7 mouse cellular contexts compared by ENCODE assay signal in genomic region chr7:116334669-116335038, GRCm38 (mm10). TPM values are rescaled to one million over a fixed set of nuclear protein-coding genes. Genes with fewer than 3 reads are reported as not detected.
DNase-seq lines count a peak whose midpoint lies in the region; ATAC-seq and TF ChIP-seq lines count a peak whose summit lies in the region.

No protein-coding gene starts in this region.

- peak overlapping the region; percentile 66 for H3K4me2 ChIP-seq in neural tube, embryonic 11.5 days (ENCODE audit: low read depth)
- peak overlapping the region; percentile 73 for H3K4me2 ChIP-seq in limb, embryonic 13.5 days (replicated peaks)
- peak overlapping the region; percentile 70 for H3K4me2 ChIP-seq in stomach, embryonic 16.5 days (ENCODE audit: low read depth, low read length)

- peak overlapping the region; percentile 85 for H3K9ac ChIP-seq in neural tube, embryonic 11.5 days (ENCODE audit: low read length)
- H3K9ac ChIP-seq in limb, embryonic 13.5 days, result peak overlapping the region; percentile 98
- peak overlapping the region; percentile 93 for H3K9ac ChIP-seq in stomach, embryonic 16.5 days (ENCODE audit: low read length)

- peak overlapping the region; percentile 79 for H3K4me3 ChIP-seq in neural tube, embryonic 11.5 days (ENCODE audit: low read depth, low read length)
- peak overlapping the region; percentile 59 for H3K4me3 ChIP-seq in embryonic fibroblast, embryonic 13.5 days (ENCODE audit: insufficient read depth, low read length)
- peak overlapping the region; percentile 92 for H3K4me3 ChIP-seq in limb, embryonic 13.5 days
- H3K4me3 ChIP-seq in stomach, embryonic 16.5 days (replicated peaks; ENCODE audit: low read length), result peak overlapping the region; percentile 83

- TF ChIP-seq POLR2A in embryonic fibroblast, embryonic 13.5 days (IDR thresholded peaks at IDR 0.05; ENCODE audit: low read depth, low read length), result no peak

- no peaks in the 10 kb centered on the region for H3K4me1 ChIP-seq in neural tube, embryonic 11.5 days (ENCODE audit: control insufficient read depth, insufficient read depth, low read length)
- H3K4me1 ChIP-seq in embryonic fibroblast, embryonic 13.5 days (ENCODE audit: control insufficient read depth, insufficient read depth, low read length), result no peaks in the 10 kb centered on the region
- peaks cover 17% of the 10 kb centered on the region for H3K4me1 ChIP-seq in limb, embryonic 13.5 days
- peaks cover 7% of the 10 kb centered on the region for H3K4me1 ChIP-seq in stomach, embryonic 16.5 days (ENCODE audit: control insufficient read depth, insufficient read depth, low read length)

- TF ChIP-seq CTCF in embryonic fibroblast, embryonic 13.5 days (IDR thresholded peaks at IDR 0.05; ENCODE audit: borderline replicate concordance, insufficient read depth, low read length), result no peak

- 22% methylated on average over 8 of the region's 8 CpGs for WGBS in neural tube, embryonic 11.5 days
- 22% methylated on average over 8 of the region's 8 CpGs for WGBS in limb, embryonic 13.5 days
- WGBS in stomach, embryonic 16.5 days, result 10% methylated on average over 8 of the region's 8 CpGs

- peak; percentile 13 for DNase-seq in neural tube, embryonic 11.5 days (ENCODE audit: low spot score)
- no peak for DNase-seq in neural tube, embryonic 10.5 days (ENCODE audit: extremely low spot score, low spot score)
- DNase-seq in urinary bladder, postnatal 10 days (ENCODE audit: low spot score), result no peak
- no peak for DNase-seq in gastrocnemius, adult 8-10 months (ENCODE audit: low spot score in 2 of 2)

- peaks cover 11% of the 10 kb centered on the region for H3K36me3 ChIP-seq in neural tube, embryonic 11.5 days (ENCODE audit: control insufficient read depth, insufficient read depth, low read length)
- peaks cover 43% of the 10 kb centered on the region for H3K36me3 ChIP-seq in limb, embryonic 13.5 days
- H3K36me3 ChIP-seq in stomach, embryonic 16.5 days (ENCODE audit: control insufficient read depth, insufficient read depth, low read length), result peaks cover 30% of the 10 kb centered on the region

- ATAC-seq in neural tube, embryonic 11.5 days (ENCODE audit: insufficient read depth, low FRiP score, low TSS enrichment), result no peak; the same call in 1 of the 2 replicates
- ATAC-seq in limb, embryonic 13.5 days (ENCODE audit: low FRiP score, low read depth), result no peak
- no peak for ATAC-seq in stomach, embryonic 16.5 days (ENCODE audit: insufficient read depth, low FRiP score)

- 0 out of 2 replicates have a peak overlapping the region, but pooled peaks have one; percentile 41 for H3K27ac ChIP-seq in neural tube, embryonic 11.5 days (ENCODE audit: low read depth, low read length)
- peak overlapping the region; percentile 6 for H3K27ac ChIP-seq in embryonic fibroblast, embryonic 13.5 days (ENCODE audit: insufficient read depth, low read length)
- H3K27ac ChIP-seq in limb, embryonic 13.5 days, result no peak overlapping the region
- peak overlapping the region; percentile 70 for H3K27ac ChIP-seq in stomach, embryonic 16.5 days (ENCODE audit: low read length)

- H3K27me3 ChIP-seq in neural tube, embryonic 11.5 days (ENCODE audit: control insufficient read depth, insufficient read depth, low read length), result no peaks in the 10 kb centered on the region
- H3K27me3 ChIP-seq in limb, embryonic 13.5 days, result no peaks in the 10 kb centered on the region
- no peaks in the 10 kb centered on the region for H3K27me3 ChIP-seq in stomach, embryonic 16.5 days (ENCODE audit: control insufficient read depth, insufficient read depth, low read length)

- no peaks in the 10 kb centered on the region for H3K9me3 ChIP-seq in neural tube, embryonic 11.5 days (ENCODE audit: control insufficient read depth, low read length)
- H3K9me3 ChIP-seq in limb, embryonic 13.5 days, result no peaks in the 10 kb centered on the region
- no peaks in the 10 kb centered on the region for H3K9me3 ChIP-seq in stomach, embryonic 16.5 days (replicated peaks; ENCODE audit: control insufficient read depth, low read length)

RNA-seq across cellular contexts. Expression of gene Rps13, which starts 0.7 kb away (rescaled TPM):
- polyA plus RNA-seq in neural tube, embryonic 11.5 days (2014; fragmentation: Nextera tagmentation; extraction: Ambion mirVana), result 696 and 786 TPM in 2 replicates
- 289 and 566 TPM in 2 replicates for polyA plus RNA-seq in embryonic fibroblast, embryonic 13.5 days (2011; ENCODE audit: insufficient read length, low read depth, missing spikeins)
- polyA plus RNA-seq in limb, embryonic 13.5 days (2015; fragmentation: Nextera tagmentation; extraction: Ambion mirVana), result 761 and 830 TPM in 2 replicates
- 589 and 713 TPM in 2 replicates for polyA plus RNA-seq in stomach, embryonic 16.5 days (2015; fragmentation: Nextera tagmentation; extraction: Ambion mirVana)
- total RNA-seq in gastrocnemius, adult 8-10 months (2022), result 100 to 1,000 TPM; 211 to 298 (median 263) TPM

RNA-seq across cellular contexts. Expression of gene Plekha7, which starts 26.5 kb away (rescaled TPM):
- polyA plus RNA-seq in neural tube, embryonic 11.5 days (2014; fragmentation: Nextera tagmentation; extraction: Ambion mirVana), result 6.3 and 7.3 TPM in 2 replicates
- 3.0 and 5.8 TPM in 2 replicates for polyA plus RNA-seq in embryonic fibroblast, embryonic 13.5 days (2011; ENCODE audit: insufficient read length, low read depth, missing spikeins)
- 7.3 and 9.7 TPM in 2 replicates for polyA plus RNA-seq in limb, embryonic 13.5 days (2015; fragmentation: Nextera tagmentation; extraction: Ambion mirVana)
- polyA plus RNA-seq in stomach, embryonic 16.5 days (2015; fragmentation: Nextera tagmentation; extraction: Ambion mirVana), result 19.9 and 21.5 TPM in 2 replicates
- total RNA-seq in gastrocnemius, adult 8-10 months (2022), result 1 to 10 TPM in 3 of 4 experiments, under 1 TPM in 1; 0.51 to 2.6 (median 1.4) TPM
